Mouse (Mus musculus) limb, embryonic 11.5 days (tissue): ENCODE measurements around the gene Tmem163. TPM values are rescaled to one million over a fixed set of nuclear protein-coding genes. Genes with fewer than 3 reads are reported as not detected.
A peak's percentile ranks its signal among the peaks of the same experiment; 100 is the strongest.

Source experiments
- ATAC-seq: fragments of 200-750 bp; cut with Nextera tagmentation; 2 replicates; pipeline ENCODE4 v1.8.0; 2017; ENCODE audit warnings: low read depth; ENCODE audit not compliant: insufficient number of reproducible peaks, low FRiP score, low TSS enrichment
- DNase-seq: peaks from one replicate; pipeline ENCODE4 v3.0.0-alpha.2; 2015; ENCODE audit warnings: low spot score
- H3K27ac ChIP-seq: fragments of 300-500 bp; sonication (generic); replicated peaks from 2 replicates; pipeline ENCODE4 v1.5.1; 2014; ENCODE audit warnings: low read depth, mild to moderate bottlenecking, low read length
- H3K27me3 ChIP-seq: fragments of 300-500 bp; sonication (generic); 2 replicates; pipeline ENCODE4 v1.6.1; 2014; ENCODE audit warnings: mild to moderate bottlenecking, low read length, mixed read lengths; ENCODE audit not compliant: control insufficient read depth, insufficient read depth
- H3K36me3 ChIP-seq: fragments of 300-500 bp; sonication (generic); 2 replicates; pipeline ENCODE4 v1.6.1; 2014; ENCODE audit warnings: mild to moderate bottlenecking, low read length, moderate library complexity, mixed read lengths; ENCODE audit not compliant: control insufficient read depth, insufficient read depth
- H3K4me1 ChIP-seq: fragments of 300-500 bp; sonication (generic); 2 replicates; pipeline ENCODE4 v1.6.1; 2014; ENCODE audit warnings: low read length, mixed read lengths; ENCODE audit not compliant: control insufficient read depth, insufficient read depth
- H3K4me2 ChIP-seq: fragments of 300-500 bp; sonication (generic); 2 replicates; pipeline ENCODE4 v1.6.1; 2014; ENCODE audit warnings: low read depth, mild to moderate bottlenecking, moderate library complexity; ENCODE audit not compliant: severe bottlenecking
- H3K4me3 ChIP-seq: fragments of 300-500 bp; sonication (generic); 2 replicates; pipeline ENCODE4 v1.5.1; 2014; ENCODE audit warnings: low read depth, low read length
- H3K9ac ChIP-seq: fragments of 300-500 bp; sonication (generic); 2 replicates; pipeline ENCODE4 v1.6.1; 2014; ENCODE audit warnings: mild to moderate bottlenecking, low read length
- H3K9me3 ChIP-seq: fragments of 300-500 bp; sonication (generic); 2 replicates; pipeline ENCODE4 v1.6.1; 2016; ENCODE audit warnings: low read length; ENCODE audit not compliant: control insufficient read depth
- WGBS: fragments of 180-500 bp; shearing (Covaris S2); extraction: QIAGEN DNeasy Blood & Tissue Kit; methylation state at CpG from one replicate; pipeline ENCODE4 v1.1.7; 2014; 5-methylcytosine and 5-hydroxymethylcytosine counted together
- polyA plus RNA-seq: library from polyadenylated mRNA; unstranded; fragments of >200 nt; fragmentation: Nextera tagmentation; extraction: Ambion mirVana; gene quantifications from 2 replicates; pipeline ENCODE4 v1.2.1, GENCODE M21; 2014

Tmem163 gene
- polyA plus RNA-seq, 1 experiment from 2014 or later, result 7.9 TPM

DNA sequence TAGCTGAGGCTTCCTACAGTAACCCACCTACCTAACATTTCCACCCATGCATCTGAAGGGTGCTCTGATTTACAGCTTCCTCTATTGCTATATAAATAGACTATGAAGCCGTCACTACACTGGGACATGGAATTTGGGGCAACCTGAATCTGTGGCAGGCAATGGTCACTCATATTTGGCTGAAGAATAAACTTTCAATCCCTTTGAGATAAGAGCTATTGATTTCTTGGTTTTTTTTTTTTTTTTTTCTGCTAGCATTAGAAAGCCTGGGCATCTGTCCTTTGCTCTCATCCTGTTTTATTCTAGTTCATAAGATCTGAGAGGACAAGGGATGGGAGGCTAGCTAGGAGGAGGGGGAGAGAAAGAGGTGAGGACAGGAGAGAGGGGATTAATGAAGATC lies 83.6 kb downstream of the Tmem163 start:
- Histone ChIP-seq H3K4me3 (no peak overlapping the region), H3K27ac (no peak overlapping the region), H3K4me2 (no peak overlapping the region), H3K9me3 (no peaks in the 10 kb centered on the region), H3K27me3 (no peaks in the 10 kb centered on the region), H3K4me1 (no peaks in the 10 kb centered on the region), H3K36me3 (no peaks in the 10 kb centered on the region), H3K9ac (no peak overlapping the region)
- ATAC-seq (no peak), DNase-seq (no peak)
- WGBS, result 61% methylated on average over 1 of the region's 1 CpGs

GRCm38 (mm10) chr1:127589542-127589941 lies 89.8 kb downstream of the Tmem163 start:
- no peaks in the 10 kb centered on the region for H3K4me1 ChIP-seq
- no peak overlapping the region for H3K27ac ChIP-seq
- no peaks in the 10 kb centered on the region for H3K9me3 ChIP-seq
- H3K4me3 ChIP-seq, result no peak overlapping the region
- no peak for DNase-seq
- no peaks in the 10 kb centered on the region for H3K36me3 ChIP-seq
- H3K4me2 ChIP-seq, result no peak overlapping the region
- no peak overlapping the region for H3K9ac ChIP-seq
- WGBS, result 78% methylated on average over 3 of the region's 3 CpGs
- no peaks in the 10 kb centered on the region for H3K27me3 ChIP-seq
- ATAC-seq, result no peak

DNA sequence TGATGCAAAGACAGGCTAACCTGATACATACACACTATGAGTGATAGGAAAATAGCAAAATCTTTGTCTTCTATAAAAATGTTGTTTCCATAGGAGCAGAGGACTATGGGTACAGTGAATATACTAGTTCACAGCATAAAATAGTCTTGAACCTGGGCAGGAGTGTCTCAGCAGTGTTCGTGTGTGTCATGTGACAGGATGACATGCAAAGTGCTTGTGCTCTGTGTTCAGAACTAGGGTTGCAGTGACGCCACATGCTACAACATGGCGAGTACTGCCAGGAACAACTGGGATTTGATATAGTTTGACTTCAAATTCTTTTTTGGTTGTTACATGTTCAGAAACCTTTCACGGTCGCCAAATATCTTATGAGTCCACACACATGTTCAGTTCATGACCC lies 92.3 kb downstream of the Tmem163 start:
- H3K9ac ChIP-seq, result no peak overlapping the region
- ATAC-seq (no peak), DNase-seq (no peak)
- WGBS, result 87% methylated on average over 5 of the region's 5 CpGs
- H3K27ac ChIP-seq, result no peak overlapping the region
- no peaks in the 10 kb centered on the region for H3K27me3 ChIP-seq
- no peaks in the 10 kb centered on the region for H3K9me3 ChIP-seq
- H3K4me2 ChIP-seq, result no peak overlapping the region
- H3K4me1 ChIP-seq, result no peaks in the 10 kb centered on the region
- no peaks in the 10 kb centered on the region for H3K36me3 ChIP-seq
- H3K4me3 ChIP-seq, result no peak overlapping the region

GRCm38 (mm10) chr1:127586156-127586555 lies 93.2 kb downstream of the Tmem163 start:
- ATAC-seq (no peak), DNase-seq (no peak)

GRCm38 (mm10) chr1:127577981-127578380 lies 101.4 kb downstream of the Tmem163 start:
- Histone ChIP-seq H3K9me3 (no peaks in the 10 kb centered on the region), H3K4me3 (no peak overlapping the region), H3K4me1 (no peaks in the 10 kb centered on the region), H3K27ac (no peak overlapping the region), H3K4me2 (no peak overlapping the region), H3K9ac (no peak overlapping the region), H3K36me3 (no peaks in the 10 kb centered on the region), H3K27me3 (no peaks in the 10 kb centered on the region)
- ATAC-seq (no peak), DNase-seq (no peak)
- WGBS, result 69% methylated on average over 5 of the region's 5 CpGs

More at GRCm38 (mm10) chr1:127586156-127586555, 93.2 kb downstream of the Tmem163 start:
- no peak overlapping the region for H3K4me2 ChIP-seq
- H3K36me3 ChIP-seq, result no peaks in the 10 kb centered on the region
- no peaks in the 10 kb centered on the region for H3K4me1 ChIP-seq
- H3K27me3 ChIP-seq, result no peaks in the 10 kb centered on the region
- WGBS, result 88% methylated on average over 1 of the region's 1 CpGs
- H3K27ac ChIP-seq, result no peak overlapping the region
- H3K9me3 ChIP-seq, result no peaks in the 10 kb centered on the region
- H3K4me3 ChIP-seq, result no peak overlapping the region
- H3K9ac ChIP-seq, result no peak overlapping the region

DNA sequence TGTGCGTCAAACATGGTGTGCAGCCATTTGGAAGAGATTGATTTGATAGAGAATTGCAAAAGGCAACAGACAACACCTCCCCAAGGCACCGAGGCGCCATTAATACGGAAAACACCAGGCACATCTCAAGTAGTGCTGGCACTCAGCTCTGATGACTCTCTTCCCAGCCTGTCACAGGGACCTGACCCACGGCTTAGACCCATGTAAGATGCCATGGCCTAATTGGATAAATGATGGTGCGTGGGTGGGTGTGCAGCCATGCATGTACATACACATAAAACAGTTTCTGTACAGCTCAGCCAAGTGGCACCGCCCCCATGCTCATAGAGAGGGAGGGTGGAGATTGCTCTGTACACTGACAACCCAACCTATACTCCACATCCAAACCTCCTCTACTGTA lies 102.3 kb downstream of the Tmem163 start:
- H3K4me3 ChIP-seq, result no peak overlapping the region
- H3K36me3 ChIP-seq, result no peaks in the 10 kb centered on the region
- no peaks in the 10 kb centered on the region for H3K4me1 ChIP-seq
- H3K27me3 ChIP-seq, result no peaks in the 10 kb centered on the region
- 85% methylated on average over 7 of the region's 7 CpGs for WGBS
- no peaks in the 10 kb centered on the region for H3K9me3 ChIP-seq
- no peak overlapping the region for H3K4me2 ChIP-seq
- H3K27ac ChIP-seq, result no peak overlapping the region
- ATAC-seq (no peak), DNase-seq (no peak)
- H3K9ac ChIP-seq, result no peak overlapping the region

- no peaks in the 10 kb centered on the region for H3K4me1 ChIP-seq
- DNase-seq, result peak; percentile 32
- ATAC-seq, result no peak
- 48% methylated on average over 8 of the region's 8 CpGs for WGBS
- H3K9me3 ChIP-seq, result no peaks in the 10 kb centered on the region
- H3K9ac ChIP-seq, result no peak overlapping the region
- H3K36me3 ChIP-seq, result no peaks in the 10 kb centered on the region
- no peaks in the 10 kb centered on the region for H3K27me3 ChIP-seq
- H3K4me2 ChIP-seq, result no peak overlapping the region
- no peak overlapping the region for H3K4me3 ChIP-seq
- no peak overlapping the region for H3K27ac ChIP-seq
These were observed 102.8 kb downstream of the Tmem163 start for GRCm38 (mm10) chr1:127576563-127576962.

GRCm38 (mm10) chr1:127576143-127576542 lies 103.2 kb downstream of the Tmem163 start:
- H3K4me3 ChIP-seq, result no peak overlapping the region
- WGBS, result 53% methylated on average over 3 of the region's 3 CpGs
- H3K4me1 ChIP-seq, result no peaks in the 10 kb centered on the region
- DNase-seq (no peak), ATAC-seq (no peak)
- H3K9ac ChIP-seq, result no peak overlapping the region
- H3K9me3 ChIP-seq, result no peaks in the 10 kb centered on the region
- H3K27ac ChIP-seq, result no peak overlapping the region
- H3K36me3 ChIP-seq, result no peaks in the 10 kb centered on the region
- no peak overlapping the region for H3K4me2 ChIP-seq
- H3K27me3 ChIP-seq, result no peaks in the 10 kb centered on the region

GRCm38 (mm10) chr1:127575692-127576091 lies 103.7 kb downstream of the Tmem163 start:
- H3K27ac ChIP-seq, result no peak overlapping the region

More at GRCm38 (mm10) chr1:127575692-127576091, 103.7 kb downstream of the Tmem163 start:
- ATAC-seq (no peak), DNase-seq (no peak)
- no peaks in the 10 kb centered on the region for H3K36me3 ChIP-seq
- 41% methylated on average over 4 of the region's 4 CpGs for WGBS
- H3K4me2 ChIP-seq, result no peak overlapping the region
- H3K9ac ChIP-seq, result no peak overlapping the region
- H3K4me1 ChIP-seq, result no peaks in the 10 kb centered on the region
- H3K4me3 ChIP-seq, result no peak overlapping the region
- no peaks in the 10 kb centered on the region for H3K9me3 ChIP-seq
- H3K27me3 ChIP-seq, result no peaks in the 10 kb centered on the region
